Mouse (Mus musculus) induced T-regulatory cell, adult 2 months (primary cell): Measurements from ENCODE around the gene Crtc3.

ENCODE experiments used
- DNase-seq: peaks from one replicate; pipeline ENCODE4 v3.0.0-alpha.2; 2012; ENCODE audit warnings: low read depth

The Crtc3 gene

GRCm38 (mm10) chr7:80554180-80555021 lies 134.3 kb downstream of the Crtc3 start:
- DNase-seq: peak; percentile 75

- no peak for DNase-seq
These were observed 140.0 kb downstream of the Crtc3 start for GRCm38 (mm10) chr7:80548513-80549260.

GRCm38 (mm10) chr7:80542139-80542831 lies 146.4 kb downstream of the Crtc3 start:
- no peak for DNase-seq

GRCm38 (mm10) chr7:80539581-80539980 lies 149.1 kb downstream of the Crtc3 start:
- DNase-seq: no peak
